Mouse (Mus musculus) embryonic fibroblast, embryonic 13.5 days (primary cell): ENCODE measurements around the gene Ccl7.

Experiments
- CTCF ChIP-seq: IDR thresholded peaks from 2 replicates; pipeline ENCODE4 v1.5.1; 2011; ENCODE audit warnings: mild to moderate bottlenecking, control low read depth, low read length, moderate library complexity, borderline replicate concordance; ENCODE audit not compliant: insufficient read depth
- POLR2A ChIP-seq: IDR thresholded peaks from 2 replicates; pipeline ENCODE4 v1.6.1; 2011; ENCODE audit warnings: low read depth, mild to moderate bottlenecking, control low read depth, low read length, moderate library complexity

DNA sequence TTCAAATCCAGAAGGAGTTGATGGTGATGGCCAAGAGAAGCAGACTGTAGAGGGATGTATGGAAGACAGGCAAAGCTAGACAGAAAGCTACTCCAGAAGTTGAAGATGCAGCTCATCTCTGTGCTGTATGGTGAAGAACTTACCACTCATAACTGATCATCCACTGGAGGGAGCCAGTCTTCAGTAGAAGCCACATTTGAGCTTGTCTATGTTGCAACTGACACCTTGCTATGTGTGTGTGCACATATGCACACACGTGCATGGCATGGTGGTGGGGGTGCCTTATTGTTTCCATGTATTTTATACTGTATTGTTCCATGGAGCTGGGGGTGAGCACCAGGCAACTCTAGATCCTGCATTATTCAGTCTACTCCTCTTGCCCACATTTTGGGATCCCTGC, 26.9 kb downstream of the Ccl7 start:
- TF ChIP-seq POLR2A = no peak
- no peak for TF ChIP-seq CTCF
